Mouse (Mus musculus) cortical plate, adult 2 months (tissue): Measurements from ENCODE around the gene Ptprd.

Experiments used
- CTCF ChIP-seq: fragments of 200-500 bp; IDR thresholded peaks from 2 replicates; pipeline ENCODE4 v1.5.1; 2011; ENCODE audit warnings: mild to moderate bottlenecking, control low read depth, low read length; ENCODE audit not compliant: insufficient read depth; ENCODE audit errors: extremely low read depth
- POLR2A ChIP-seq: fragments of 200-500 bp; IDR thresholded peaks from 2 replicates; pipeline ENCODE4 v1.6.1; 2011; ENCODE audit warnings: mild to moderate bottlenecking, low read length, control low read depth; ENCODE audit not compliant: insufficient read depth; ENCODE audit errors: extremely low read depth

DNA sequence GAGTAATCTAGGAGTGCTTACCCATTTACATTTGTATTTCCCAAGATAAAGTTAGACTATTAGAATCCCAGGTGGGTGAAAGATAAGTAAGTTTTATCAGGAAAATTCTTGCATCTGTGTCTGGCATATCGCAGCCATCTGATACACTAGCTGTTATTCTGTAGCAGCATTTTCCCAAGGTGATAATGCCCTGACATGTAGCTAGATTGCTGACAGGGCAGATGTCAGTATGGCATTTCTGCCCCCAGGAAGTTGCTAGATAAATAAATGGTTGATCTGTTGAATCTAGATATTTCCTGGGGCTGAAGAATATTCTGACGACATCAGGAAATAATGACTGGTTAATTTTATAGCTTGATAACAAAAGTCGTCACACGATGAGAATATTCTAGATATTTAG is 2119.9 kb downstream of the Ptprd start:
- no peak for TF ChIP-seq CTCF
- no peak for TF ChIP-seq POLR2A
